Mouse (Mus musculus): ENCODE data around the gene Dnajc28.
A peak's percentile ranks its signal among the peaks of the same experiment; 100 is the strongest.

DNA sequence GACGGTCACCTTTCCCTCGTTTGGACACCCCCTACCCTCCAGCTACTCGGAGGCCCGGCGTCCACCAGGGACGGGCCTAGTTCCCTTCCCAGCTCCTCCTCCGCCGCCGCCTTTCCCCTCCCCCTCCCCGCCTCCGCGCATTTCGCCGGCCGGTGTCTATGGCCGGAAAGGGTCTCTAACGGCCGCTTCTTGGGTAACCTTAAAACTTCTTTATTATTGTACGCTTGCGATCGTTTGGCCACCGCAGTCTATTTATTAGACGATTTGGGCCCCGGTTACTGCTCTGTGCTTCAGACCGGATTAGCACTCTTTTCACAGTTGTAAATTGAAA is 29.4 kb upstream of the Dnajc28 start:
- TF ChIP-seq CTCF (IDR thresholded peaks at IDR 0.05; ENCODE audit: control insufficient read depth, insufficient read depth, low read length) (no peak), POLR2A (IDR thresholded peaks at IDR 0.05; ENCODE audit: borderline replicate concordance, control insufficient read depth, low read depth, low read length) (peak; percentile 66; the same call in 1 of the 2 replicates)

Measured in bone marrow, adult 2 months (tissue).